Mouse (Mus musculus) kidney, postnatal 25 days (tissue): ENCODE results near the gene Tor1b.
"Not testable (repeated sequence)": the region's sequence is repeated elsewhere in the genome, so short reads cannot be mapped to it uniquely, and the experiment has no call there.

Source experiments
- DNase-seq, 2 experiments: peaks; one replicate each; pipeline ENCODE4 v3.0.0; 2021; ENCODE audit warnings: mixed read lengths in 2 of 2

Gene Tor1b

GRCm38 (mm10) chr2:30933032-30933431, 19.7 kb upstream of the Tor1b start:
- DNase-seq = no peak

- peak; percentile 77 to 86 for DNase-seq
These were observed 18.8 kb upstream of the Tor1b start for GRCm38 (mm10) chr2:30933917-30934450.

- no peak for DNase-seq
These were observed 16.0 kb upstream of the Tor1b start for GRCm38 (mm10) chr2:30936808-30937207.

GRCm38 (mm10) chr2:30937731-30938130, 15.0 kb upstream of the Tor1b start:
- DNase-seq = no peak

- DNase-seq = no peak
These were observed 14.2 kb upstream of the Tor1b start for GRCm38 (mm10) chr2:30938574-30938991.

GRCm38 (mm10) chr2:30941586-30941985, 11.2 kb upstream of the Tor1b start:
- no peak for DNase-seq

GRCm38 (mm10) chr2:30942116-30942515, 10.6 kb upstream of the Tor1b start:
- DNase-seq = not testable (repeated sequence)

- DNase-seq = peak; percentile 68 to 82
These were observed 10.2 kb upstream of the Tor1b start for GRCm38 (mm10) chr2:30942603-30943011.

- DNase-seq = no peak
These were observed 319 bp upstream of the Tor1b start for GRCm38 (mm10) chr2:30952457-30952823.

GRCm38 (mm10) chr2:30954797-30955196, 2.0 kb downstream of the Tor1b start:
- no peak for DNase-seq

GRCm38 (mm10) chr2:30957511-30957910, 4.8 kb downstream of the Tor1b start:
- no peak for DNase-seq

GRCm38 (mm10) chr2:30958726-30959125, 6.0 kb downstream of the Tor1b start:
- peak; percentile 66 to 84 for DNase-seq

- DNase-seq = no peak
These were observed 7.1 kb downstream of the Tor1b start for GRCm38 (mm10) chr2:30959856-30960255.

- DNase-seq = no peak
These were observed 10.0 kb downstream of the Tor1b start for GRCm38 (mm10) chr2:30962570-30963254.

GRCm38 (mm10) chr2:30965627-30966026, 12.9 kb downstream of the Tor1b start:
- no peak for DNase-seq

- no peak for DNase-seq
These were observed 14.1 kb downstream of the Tor1b start for GRCm38 (mm10) chr2:30966826-30967225.

GRCm38 (mm10) chr2:30967352-30968327, 14.9 kb downstream of the Tor1b start, which contains the start of gene Tor1a:
TSS of gene Tor1a (minus strand) at chr2:30967933.
- DNase-seq = peak; percentile 91 to 95

- DNase-seq = peak; percentile 100
These were observed 29.2 kb downstream of the Tor1b start, which contains the start of the genes BC005624 and Usp20 for GRCm38 (mm10) chr2:30981790-30982513. TSS of gene BC005624 (minus strand) at chr2:30982201. TSS of gene Usp20 (plus strand) at chr2:30982279.

GRCm38 (mm10) chr2:30983024-30983423, 30.3 kb downstream of the Tor1b start:
- peak in 1 of 2 experiments; percentile 47 for DNase-seq

- peak; percentile 65 to 85 for DNase-seq
These were observed 32.6 kb downstream of the Tor1b start for GRCm38 (mm10) chr2:30985111-30986020.

GRCm38 (mm10) chr2:30990221-30990620, 37.5 kb downstream of the Tor1b start:
- no peak for DNase-seq
